Mouse (Mus musculus) MEL (cell line): ENCODE measurements around the gene Prmt9. TPM values are rescaled to one million over a fixed set of nuclear protein-coding genes. Genes with fewer than 3 reads are reported as not detected.

ENCODE experiments used
- DNase-seq: peaks from one replicate; pipeline ENCODE4 v3.0.0; 2011; ENCODE audit warnings: low read depth, low spot score
- H3K27ac ChIP-seq: 2 replicates; pipeline ENCODE4 v1.5.1; 2012; ENCODE audit warnings: low read depth, mild to moderate bottlenecking, control low read depth, low read length, moderate library complexity; ENCODE audit not compliant: control insufficient read depth
- H3K27me3 ChIP-seq, 2 experiments: fragments of 150-350 bp in 1 of 2; sonication (generic) in 1 of 2; 2 replicates each; pipeline ENCODE4 v1.6.1; 2012; ENCODE audit warnings: low read length in 2 of 2, mild to moderate bottlenecking in 2 of 2, improper control_type of control experiment in 1 of 2, moderate library complexity in 1 of 2; ENCODE audit not compliant: insufficient read depth in 2 of 2, control insufficient read depth in 1 of 2
- H3K36me3 ChIP-seq, 2 experiments: 2 replicates each; pipeline ENCODE4 v1.6.1; 2012 to 2014; ENCODE audit warnings: low read length in 2 of 2, improper control_type of control experiment in 1 of 2, inconsistent platforms in 1 of 2, mild to moderate bottlenecking in 1 of 2; ENCODE audit not compliant: insufficient read depth in 2 of 2, control insufficient read depth in 1 of 2
- H3K4me1 ChIP-seq, 2 experiments: fragments of 150-350 bp in 1 of 2; sonication (generic) in 1 of 2; 2 replicates each; pipeline ENCODE4 v1.6.1; 2012; ENCODE audit warnings: low read length in 2 of 2, improper control_type of control experiment in 1 of 2, mild to moderate bottlenecking in 1 of 2; ENCODE audit not compliant: insufficient read depth in 2 of 2, control insufficient read depth in 1 of 2
- H3K4me3 ChIP-seq, 2 experiments: fragments of 150-350 bp in 1 of 2; sonication (generic) in 1 of 2; 2 replicates each; pipeline ENCODE4 v1.5.1; 2012; ENCODE audit warnings: low read depth in 2 of 2, low read length in 2 of 2, mild to moderate bottlenecking in 2 of 2, moderate library complexity in 2 of 2, control low read depth in 1 of 2, improper control_type of control experiment in 1 of 2; ENCODE audit not compliant: control insufficient read depth in 1 of 2, insufficient read depth in 1 of 2
- H3K79me2 ChIP-seq: 2 replicates; pipeline ENCODE4 v1.6.1; 2012; ENCODE audit warnings: mild to moderate bottlenecking, low read length, moderate library complexity; ENCODE audit not compliant: control insufficient read depth, poor library complexity, insufficient read depth
- H3K9ac ChIP-seq: 2 replicates; pipeline ENCODE4 v1.6.1; 2012; ENCODE audit warnings: low read depth, mild to moderate bottlenecking, control low read depth, low read length, moderate library complexity; ENCODE audit not compliant: control insufficient read depth, poor library complexity, severe bottlenecking
- H3K9me3 ChIP-seq: fragments of 150-350 bp; sonication (generic); replicated peaks from 2 replicates; pipeline ENCODE4 v1.6.1; 2012; ENCODE audit warnings: mild to moderate bottlenecking, low read length, improper control_type of control experiment, moderate library complexity; ENCODE audit not compliant: insufficient read depth
- BHLHE40 ChIP-seq: IDR thresholded peaks from 2 replicates; pipeline ENCODE4 v1.6.1; 2012; ENCODE audit warnings: low read depth, mild to moderate bottlenecking, inconsistent platforms, low read length, improper control_type of control experiment, borderline replicate concordance
- CHD1 ChIP-seq: IDR thresholded peaks from 2 replicates; pipeline ENCODE4 v1.6.1; 2012; ENCODE audit warnings: low read depth, mild to moderate bottlenecking, inconsistent platforms, low read length, improper control_type of control experiment
- CTCF ChIP-seq, 3 experiments: IDR thresholded peaks in 2 of 3; conservative IDR thresholded peaks in 1 of 3; 2 replicates each; pipeline ENCODE4 v1.5.1; 2011 to 2012; ENCODE audit warnings: low read length in 3 of 3, low read depth in 2 of 3, mild to moderate bottlenecking in 2 of 3, improper control_type of control experiment in 1 of 3, inconsistent platforms in 1 of 3, mixed read lengths in 1 of 3, moderate library complexity in 1 of 3; ENCODE audit not compliant: control insufficient read depth in 1 of 3, insufficient read depth in 1 of 3, poor library complexity in 1 of 3, severe bottlenecking in 1 of 3
- E2F4 ChIP-seq: IDR thresholded peaks from 2 replicates; pipeline ENCODE4 v1.6.1; 2011; ENCODE audit warnings: low read depth, low read length, improper control_type of control experiment, borderline replicate concordance
- MEF2A ChIP-seq: IDR thresholded peaks from 2 replicates; pipeline ENCODE4 v1.6.1; 2014; ENCODE audit warnings: low read depth, mild to moderate bottlenecking, inconsistent platforms, low read length, improper control_type of control experiment; ENCODE audit not compliant: poor library complexity, insufficient replicate concordance, severe bottlenecking; ENCODE audit errors: extremely low read depth
- MXI1 ChIP-seq: IDR thresholded peaks from 2 replicates; pipeline ENCODE4 v1.6.1; 2011; ENCODE audit warnings: mild to moderate bottlenecking, low read depth, low read length, improper control_type of control experiment
- NRF1 ChIP-seq: IDR thresholded peaks from 2 replicates; pipeline ENCODE4 v1.6.1; 2014; ENCODE audit warnings: low read depth, mild to moderate bottlenecking, inconsistent platforms, low read length, improper control_type of control experiment, moderate library complexity; ENCODE audit not compliant: poor library complexity, insufficient read depth, severe bottlenecking
- RAD21 ChIP-seq: IDR thresholded peaks from 2 replicates; pipeline ENCODE4 v1.6.1; 2011; ENCODE audit warnings: mild to moderate bottlenecking, low read depth, low read length, improper control_type of control experiment
- SIN3A ChIP-seq: IDR thresholded peaks from 2 replicates; pipeline ENCODE4 v1.6.1; 2012; ENCODE audit warnings: low read length, improper control_type of control experiment, inconsistent platforms
- SMC3 ChIP-seq: IDR thresholded peaks from 2 replicates; pipeline ENCODE4 v1.6.1; 2011; ENCODE audit warnings: low read depth, low read length, improper control_type of control experiment
- TBP ChIP-seq: IDR thresholded peaks from 2 replicates; pipeline ENCODE4 v1.8.0; 2011; ENCODE audit warnings: low read depth, low read length, improper control_type of control experiment
- UBTF ChIP-seq: IDR thresholded peaks from 2 replicates; pipeline ENCODE4 v1.6.1; 2012; ENCODE audit warnings: low read depth, mild to moderate bottlenecking, inconsistent platforms, low read length, improper control_type of control experiment, moderate library complexity, borderline replicate concordance; ENCODE audit not compliant: insufficient read depth
- USF1 ChIP-seq: IDR thresholded peaks from 2 replicates; pipeline ENCODE4 v1.6.1; 2014; ENCODE audit warnings: low read depth, mild to moderate bottlenecking, inconsistent platforms, low read length, improper control_type of control experiment, moderate library complexity
- ZC3H11A ChIP-seq: IDR thresholded peaks from 2 replicates; pipeline ENCODE4 v1.6.1; 2012; ENCODE audit warnings: low read depth, mild to moderate bottlenecking, inconsistent platforms, low read length, improper control_type of control experiment
- ZKSCAN1 ChIP-seq: IDR thresholded peaks from 2 replicates; pipeline ENCODE4 v1.6.1; 2012; ENCODE audit warnings: low read depth, mild to moderate bottlenecking, inconsistent platforms, low read length, improper control_type of control experiment, moderate library complexity
- polyA plus RNA-seq, 2 experiments: library from polyadenylated mRNA; stranded (reverse) in 1 of 2; unstranded in 1 of 2; fragments of >175 nt in 1 of 2; fragments of >200 nt in 1 of 2; gene quantifications; 2 replicates each; pipeline versions ENCODE4 v1.2.1 to v1.2.4; 2012; ENCODE audit warnings: low replicate concordance in 2 of 2, low read depth in 1 of 2; ENCODE audit not compliant: insufficient read length in 2 of 2, insufficient read depth in 1 of 2, missing spikeins in 1 of 2
- total RNA-seq: library from RNA; depleted of rRNA; stranded (reverse); fragments of 300-350 nt; gene quantifications from 2 replicates; pipeline ENCODE4 v1.2.3, GENCODE M21; 2012

Prmt9 gene
- total and polyA plus RNA-seq, 3 experiments, result 16.0 to 54.2 (median 18.6) TPM

- peaks cover 0 to under 1% of the 10 kb centered on the region in 2 experiments; a peak in 2 of 4 replicates for H3K36me3 ChIP-seq
- no peaks in the 10 kb centered on the region for H3K9me3 ChIP-seq
- no peak overlapping the region for H3K4me3 ChIP-seq
- peaks cover under 1% of the 10 kb centered on the region; the same call in 1 of the 2 replicates for H3K79me2 ChIP-seq
- TF ChIP-seq MEF2A, result no peak
- no peak for TF ChIP-seq CTCF (IDR thresholded peaks at IDR 0.05 in 2 of 3, conservative IDR thresholded peaks at IDR 0.05 in 1 of 3; ENCODE audit: control insufficient read depth in 1 of 3, insufficient read depth in 1 of 3, low read depth in 2 of 3, low read length in 3 of 3, poor library complexity in 1 of 3, severe bottlenecking in 1 of 3)
- TF ChIP-seq SMC3, result no peak
- no peak for TF ChIP-seq BHLHE40
- no peak for TF ChIP-seq CHD1
- no peak for TF ChIP-seq MXI1
- TF ChIP-seq UBTF, result no peak
- no peak for TF ChIP-seq RAD21
- no peak for TF ChIP-seq TBP
- no peak for TF ChIP-seq E2F4
- TF ChIP-seq SIN3A, result no peak
- no peak for TF ChIP-seq NRF1
- no peak for TF ChIP-seq ZKSCAN1
- TF ChIP-seq, all 39 proteins: peak for 0
- Histone ChIP-seq H3K27ac (no peak overlapping the region), H3K4me1 (peaks cover 0 to 3% of the 10 kb centered on the region in 2 experiments; a peak in 2 of 4 replicates), H3K27me3 (no peaks in the 10 kb centered on the region), H3K9ac (no peak overlapping the region)
- DNase-seq, result no peak
Observed at GRCm38 (mm10) chr8:77524018-77524615, 25.1 kb upstream of the Prmt9 start.

GRCm38 (mm10) chr8:77524906-77525305 is 24.3 kb upstream of the Prmt9 start:
- DNase-seq, result peak; percentile 37
- TF ChIP-seq CTCF (IDR thresholded peaks at IDR 0.05 in 2 of 3, conservative IDR thresholded peaks at IDR 0.05 in 1 of 3; ENCODE audit: control insufficient read depth in 1 of 3, insufficient read depth in 1 of 3, low read depth in 2 of 3, low read length in 3 of 3, poor library complexity in 1 of 3, severe bottlenecking in 1 of 3) (peak in 2 of 3 experiments; percentile 35 to 57; a peak in 3 of 6 replicates), USF1 (no peak), RAD21 (peak; percentile 65), ZC3H11A (peak; percentile 47), MXI1 (no peak), SMC3 (peak; percentile 68)
- Histone ChIP-seq H3K27ac (no peak overlapping the region), H3K27me3 (no peaks in the 10 kb centered on the region), H3K4me3 (no peak overlapping the region), H3K4me1 (0 out of 4 replicates have a peak, but pooled peaks cover 0 to 3% of the 10 kb centered on the region in 2 experiments), H3K9ac (no peak overlapping the region), H3K9me3 (no peaks in the 10 kb centered on the region), H3K79me2 (no peaks in the 10 kb centered on the region), H3K36me3 (no peaks in the 10 kb centered on the region)
